Mouse (Mus musculus): ENCODE data around the gene Slc4a5.
A peak's percentile ranks its signal among the peaks of the same experiment; 100 is the strongest.

Gene Slc4a5

DNA sequence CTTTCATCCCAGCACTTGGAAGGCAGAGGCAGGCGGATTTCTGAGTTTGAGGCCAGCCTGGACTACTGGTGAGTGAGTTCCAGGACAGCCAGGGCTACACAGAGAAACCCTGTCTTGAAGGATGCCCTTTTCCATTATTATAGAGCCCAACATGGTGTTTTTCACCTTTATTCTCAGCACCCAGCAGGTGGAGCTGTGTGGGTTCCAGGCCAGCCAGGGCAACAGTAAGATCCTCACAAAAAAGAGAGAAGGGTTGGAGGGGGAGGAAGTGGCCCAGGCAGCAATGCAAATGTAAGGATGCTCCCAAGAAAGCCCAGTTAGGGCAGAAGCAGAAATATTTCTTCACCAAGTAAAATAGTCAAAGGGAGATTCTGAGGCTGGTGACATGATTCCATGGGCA is 44.9 kb downstream of the Slc4a5 start:
- no peak for TF ChIP-seq GATA4 (IDR thresholded peaks at IDR 0.05; ENCODE audit: insufficient replicate concordance, low read length)

GRCm38 (mm10) chr6:83265253-83265652 is 45.6 kb downstream of the Slc4a5 start:
- TF ChIP-seq GATA4 (IDR thresholded peaks at IDR 0.05; ENCODE audit: insufficient replicate concordance, low read length): no peak

- no peak for TF ChIP-seq GATA4 (IDR thresholded peaks at IDR 0.05; ENCODE audit: insufficient replicate concordance, low read length)
These were observed 46.0 kb downstream of the Slc4a5 start for GRCm38 (mm10) chr6:83265653-83266052.

DNA sequence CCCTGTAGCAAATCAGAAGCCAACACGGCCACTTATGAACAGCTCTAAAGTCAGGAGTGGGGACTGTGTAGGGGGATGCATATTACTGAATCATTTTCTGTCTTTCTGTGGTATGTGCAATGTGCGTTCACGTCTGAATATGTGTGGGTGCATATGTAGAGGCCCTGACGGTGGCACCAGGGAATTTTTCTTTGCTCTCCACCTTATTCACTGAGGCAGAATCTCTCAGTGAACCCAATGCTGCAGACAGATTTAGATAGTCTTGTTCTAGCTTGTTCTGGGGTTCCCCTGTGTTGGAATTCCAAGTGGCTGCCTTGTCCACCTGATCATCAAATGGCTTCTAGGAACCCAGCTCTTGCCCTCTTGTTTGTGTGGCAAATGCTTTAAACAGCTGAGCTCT is 48.0 kb downstream of the Slc4a5 start:
- TF ChIP-seq GATA4 (IDR thresholded peaks at IDR 0.05; ENCODE audit: insufficient replicate concordance, low read length): no peak

DNA sequence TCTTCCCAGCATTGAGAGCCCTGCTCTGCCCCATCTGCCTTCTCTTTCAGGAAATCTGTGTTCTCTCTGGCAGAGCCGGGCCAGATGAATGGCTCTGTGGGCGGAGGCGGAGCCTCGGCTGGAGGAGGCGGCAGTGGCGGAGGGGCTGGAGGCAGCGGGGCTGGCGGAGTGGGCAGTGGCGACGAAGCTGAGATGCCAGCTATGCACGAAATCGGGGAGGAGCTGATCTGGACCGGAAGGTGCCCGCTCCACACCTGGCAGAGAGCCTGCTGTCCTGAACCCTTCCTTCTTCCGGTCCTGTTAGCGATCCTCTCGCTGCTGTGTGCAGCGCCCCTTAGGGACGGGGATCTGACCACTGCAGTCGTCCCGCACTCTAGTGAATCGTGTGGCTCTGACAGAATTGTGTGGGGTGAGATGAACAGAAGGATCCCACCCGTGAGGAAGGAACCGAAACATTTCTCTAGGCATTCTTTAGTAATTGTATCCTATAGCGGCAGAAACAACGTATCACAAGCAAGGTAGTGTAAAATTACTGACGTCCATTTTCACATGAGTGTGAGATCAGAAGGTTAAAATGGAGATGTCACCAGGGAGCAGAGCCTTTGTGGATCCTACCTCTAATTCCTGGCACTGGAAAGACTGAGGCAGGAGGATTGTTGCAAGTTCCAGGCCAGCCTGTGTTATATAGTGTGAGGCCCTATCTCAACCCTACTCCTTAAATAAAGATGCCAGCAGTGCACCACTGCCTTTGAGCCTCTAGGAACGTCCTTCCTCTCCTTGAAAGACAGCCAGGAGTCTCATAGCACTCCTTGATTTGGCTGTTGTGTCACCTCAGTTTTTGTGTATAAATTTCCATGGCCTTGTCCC is 48.7 kb downstream of the Slc4a5 start:
- TF ChIP-seq GATA4 (IDR thresholded peaks at IDR 0.05; ENCODE audit: insufficient replicate concordance, low read length): peak; percentile 14; the same call in 1 of the 2 replicates

DNA sequence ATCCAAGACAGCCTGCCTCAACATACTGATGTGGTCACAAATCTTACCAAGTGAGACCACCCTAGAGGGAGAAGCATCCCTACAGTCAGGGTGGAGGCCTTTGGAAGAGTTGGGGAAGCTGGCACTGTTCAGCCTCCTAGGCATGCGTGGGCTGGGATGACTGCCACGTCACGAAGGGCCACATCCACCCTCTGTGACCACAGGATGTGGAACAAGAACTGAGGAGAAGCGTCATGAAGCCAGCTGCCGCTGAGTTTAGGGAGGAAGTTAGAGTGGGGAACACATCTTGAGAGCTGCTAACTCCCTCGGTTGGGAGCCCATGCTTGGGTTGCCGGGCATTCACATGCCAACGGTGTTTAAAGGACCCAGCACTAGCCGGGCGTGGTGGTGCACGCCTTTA is 54.1 kb downstream of the Slc4a5 start:
- no peak for TF ChIP-seq GATA4 (IDR thresholded peaks at IDR 0.05; ENCODE audit: insufficient replicate concordance, low read length)

GRCm38 (mm10) chr6:83277151-83277550 is 57.5 kb downstream of the Slc4a5 start:
- TF ChIP-seq GATA4 (IDR thresholded peaks at IDR 0.05; ENCODE audit: insufficient replicate concordance, low read length): no peak

GRCm38 (mm10) chr6:83278881-83279280 is 59.3 kb downstream of the Slc4a5 start:
- TF ChIP-seq GATA4 (IDR thresholded peaks at IDR 0.05; ENCODE audit: insufficient replicate concordance, low read length): no peak

DNA sequence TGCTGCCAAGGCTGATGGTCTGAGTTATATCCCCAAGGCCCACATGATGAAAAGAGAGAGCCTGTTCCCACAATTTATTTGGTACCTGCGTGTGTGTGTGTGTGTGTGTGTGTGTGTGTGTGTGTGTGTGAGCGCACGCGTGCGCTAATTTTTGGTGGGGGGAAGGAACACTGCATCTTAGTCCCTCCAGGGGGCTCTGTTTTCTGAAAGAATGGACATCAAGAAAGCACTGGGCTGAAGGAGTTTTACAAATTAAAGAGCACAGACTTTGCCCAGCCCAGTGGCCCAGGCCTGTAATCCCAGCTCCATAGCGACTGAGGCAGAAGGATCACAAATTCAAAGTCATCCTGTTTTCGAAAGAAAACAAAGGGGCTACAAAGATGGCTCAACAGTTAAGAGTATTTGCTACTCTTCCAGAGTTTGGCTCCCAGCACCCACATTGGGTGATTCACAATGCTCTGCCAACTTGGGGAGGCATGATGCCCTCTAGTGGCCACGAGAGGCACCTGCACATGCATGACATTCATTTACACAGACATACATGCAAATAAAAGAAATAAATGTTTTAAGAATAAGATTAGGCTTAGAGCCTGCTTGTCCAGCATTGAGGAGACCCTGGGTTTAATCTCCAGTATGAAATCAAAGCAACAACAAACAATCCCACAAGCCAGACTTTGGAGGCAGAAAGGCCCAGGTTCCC is 60.8 kb downstream of the Slc4a5 start:
- TF ChIP-seq GATA4 (IDR thresholded peaks at IDR 0.05; ENCODE audit: insufficient replicate concordance, low read length): no peak

GRCm38 (mm10) chr6:83300447-83301229 is 81.0 kb downstream of the Slc4a5 start:
- no peak for TF ChIP-seq GATA4 (IDR thresholded peaks at IDR 0.05; ENCODE audit: insufficient replicate concordance, low read length)

DNA sequence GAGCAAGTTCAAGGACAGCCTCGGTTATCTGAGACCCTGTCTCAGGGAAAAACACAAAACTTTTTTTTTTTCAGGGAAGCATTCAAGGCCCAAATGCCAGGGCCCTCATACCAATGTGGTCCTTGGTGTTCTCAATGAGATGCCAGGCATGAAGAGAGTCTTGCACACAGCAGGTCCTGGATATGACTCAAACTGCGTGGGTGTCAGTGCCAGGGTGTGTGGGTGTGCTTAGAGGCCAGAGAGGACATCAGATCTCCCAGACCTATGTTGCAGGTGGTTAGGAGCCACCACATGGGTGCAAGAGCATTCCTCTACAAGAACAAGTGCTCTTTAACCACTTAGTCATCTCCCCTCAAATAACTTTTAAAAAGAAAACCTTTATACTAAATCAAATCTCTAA is 81.7 kb downstream of the Slc4a5 start:
- no peak for TF ChIP-seq GATA4 (IDR thresholded peaks at IDR 0.05; ENCODE audit: insufficient replicate concordance, low read length)

DNA sequence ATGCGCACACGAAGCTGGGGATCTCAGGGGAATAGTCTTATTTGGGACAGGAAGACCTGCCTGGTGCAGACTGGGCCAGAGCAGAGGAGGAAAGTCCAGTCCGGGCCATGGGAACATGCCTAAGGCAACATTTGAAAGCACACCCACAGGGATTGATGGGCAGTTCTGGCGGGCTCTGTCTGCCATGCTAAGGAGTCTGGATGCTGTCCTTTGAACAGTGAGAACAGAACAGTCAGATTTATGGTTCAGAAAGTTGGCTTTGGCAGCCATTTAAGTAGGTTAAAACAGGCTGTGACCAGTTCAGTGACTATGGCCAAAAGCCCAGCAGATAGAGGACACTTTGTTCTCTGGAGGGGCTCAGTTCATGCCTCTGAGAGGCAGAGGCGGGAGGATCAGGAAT is 82.6 kb downstream of the Slc4a5 start:
- no peak for TF ChIP-seq GATA4 (IDR thresholded peaks at IDR 0.05; ENCODE audit: insufficient replicate concordance, low read length)

GRCm38 (mm10) chr6:83309017-83309416 is 89.4 kb downstream of the Slc4a5 start:
- TF ChIP-seq GATA4 (IDR thresholded peaks at IDR 0.05; ENCODE audit: insufficient replicate concordance, low read length): no peak

- TF ChIP-seq GATA4 (IDR thresholded peaks at IDR 0.05; ENCODE audit: insufficient replicate concordance, low read length): no peak
These were observed 91.6 kb downstream of the Slc4a5 start for GRCm38 (mm10) chr6:83311206-83311605.

- TF ChIP-seq GATA4 (IDR thresholded peaks at IDR 0.05; ENCODE audit: insufficient replicate concordance, low read length): no peak
These were observed 92.4 kb downstream of the Slc4a5 start for GRCm38 (mm10) chr6:83312021-83312420.

DNA sequence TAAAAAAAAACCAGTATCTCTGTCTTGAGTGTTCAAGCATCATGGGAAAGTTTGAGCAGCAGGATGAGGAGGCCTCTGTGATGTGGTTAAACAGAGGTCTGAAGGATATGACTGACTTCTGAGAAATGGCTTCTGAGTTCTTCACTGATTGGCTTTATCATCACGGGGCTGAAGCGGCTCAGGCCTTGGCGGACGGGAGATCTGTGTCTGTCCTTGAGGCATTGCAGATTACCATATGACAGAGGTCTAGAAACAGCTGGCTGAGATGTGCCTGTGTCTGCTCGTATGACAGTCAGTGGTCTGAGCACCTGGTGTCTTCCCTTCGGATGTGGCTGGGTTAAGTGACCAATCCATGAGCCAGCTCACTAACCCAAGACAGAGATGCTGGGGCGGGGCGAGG is 92.9 kb downstream of the Slc4a5 start:
- TF ChIP-seq GATA4 (IDR thresholded peaks at IDR 0.05; ENCODE audit: insufficient replicate concordance, low read length): no peak

Measured in liver, adult (tissue).